ENCODE assay signal across 13 mouse cellular contexts in genomic region chr15:7998843-7999546, GRCm38 (mm10).
DNase-seq lines count a peak whose midpoint lies in the region; ATAC-seq lines count a peak whose summit lies in the region.
"Had no signal": no experiment of that assay in that cellular context is flagged by ENCODE, and none has a peak within 500 bp of the region (broad histone marks: within the 10 kb centered on the region; RNA-seq: fewer than 3 reads in every experiment).

No protein-coding gene starts in this region.

- no peaks in the 10 kb centered on the region for H3K27me3 ChIP-seq in midbrain, embryonic 14.5 days (ENCODE audit: control insufficient read depth, insufficient read depth, low read length)
- H3K27me3 ChIP-seq: embryonic facial prominence, embryonic 12.5 days; heart, embryonic 13.5 days; Patski had no signal

- WGBS in midbrain, embryonic 14.5 days: 52% methylated on average over 14 of the region's 14 CpGs

- H3K4me2 ChIP-seq in midbrain, embryonic 14.5 days (ENCODE audit: low read length): no peak overlapping the region
- H3K4me2 ChIP-seq: embryonic facial prominence, embryonic 12.5 days; heart, embryonic 13.5 days had no signal

- no peak overlapping the region for H3K9ac ChIP-seq in midbrain, embryonic 14.5 days (replicated peaks; ENCODE audit: low read length)
- H3K9ac ChIP-seq: embryonic facial prominence, embryonic 12.5 days; heart, embryonic 13.5 days had no signal

- no peaks in the 10 kb centered on the region for H3K9me3 ChIP-seq in midbrain, embryonic 14.5 days (ENCODE audit: control insufficient read depth, low read length)
- H3K9me3 ChIP-seq: embryonic facial prominence, embryonic 12.5 days had no signal

- H3K4me3 ChIP-seq in midbrain, embryonic 14.5 days (replicated peaks; ENCODE audit: low read depth, low read length): no peak overlapping the region
- H3K4me3 ChIP-seq: embryonic facial prominence, embryonic 12.5 days; heart, embryonic 13.5 days had no signal

- H3K4me1 ChIP-seq in midbrain, embryonic 14.5 days (ENCODE audit: control insufficient read depth, insufficient read depth, low read length): 0 out of 2 replicates have a peak, but pooled peaks cover 2% of the 10 kb centered on the region
- H3K4me1 ChIP-seq: embryonic facial prominence, embryonic 12.5 days had no signal

- peak; percentile 100 for ATAC-seq in erythroid progenitor cell, adult 5-6 weeks (replicated peaks; ENCODE audit: low FRiP score, poor library complexity, severe bottlenecking)
- ATAC-seq in midbrain, embryonic 14.5 days (ENCODE audit: low FRiP score, low TSS enrichment): no peak
- ATAC-seq: Patski had no signal

- DNase-seq in kidney, postnatal 10 days: peak; percentile 33
- DNase-seq in kidney, adult 8-10 months: no peak
- DNase-seq in T-cell, adult 2 months (ENCODE audit: low spot score): peak; percentile 24
- peak; percentile 30 for DNase-seq in naive thymus-derived CD4-positive, alpha-beta T cell, adult 2 months (ENCODE audit: low read depth)
- DNase-seq in frontal cortex, postnatal 25 days (ENCODE audit: low spot score in 2 of 2): no peak
- no peak for DNase-seq in MN1 (ENCODE audit: low spot score)
- no peak for DNase-seq in midbrain, embryonic 14.5 days
- DNase-seq: right cerebral cortex, postnatal 4 days had no signal

- H3K27ac ChIP-seq in midbrain, embryonic 14.5 days (replicated peaks; ENCODE audit: low read depth, low read length): no peak overlapping the region
- H3K27ac ChIP-seq: embryonic facial prominence, embryonic 12.5 days; heart, embryonic 13.5 days; macrophage had no signal

- no peaks in the 10 kb centered on the region for H3K36me3 ChIP-seq in midbrain, embryonic 14.5 days (ENCODE audit: control insufficient read depth, insufficient read depth, low read length)
- H3K36me3 ChIP-seq: embryonic facial prominence, embryonic 12.5 days; heart, embryonic 13.5 days had no signal

Comparison
In these comparisons a context has a peak if more than half of its experiments do, and no peak if none do; other contexts are left out.
1. DNase-seq: peak in kidney, postnatal 10 days (single experiment), T-cell, adult 2 months (single experiment) and naive thymus-derived CD4-positive, alpha-beta T cell, adult 2 months (single experiment); none in kidney, adult 8-10 months (0 of 2), frontal cortex, postnatal 25 days (0 of 2), MN1 (single experiment) and midbrain, embryonic 14.5 days (single experiment).